Mouse (Mus musculus): ENCODE measurements around the gene Stard10. TPM values are rescaled to one million over a fixed set of nuclear protein-coding genes. Genes with fewer than 3 reads are reported as not detected.

The Stard10 gene
- polyA plus RNA-seq, 1 experiment from 2014 or later: 361 TPM

GRCm38 (mm10) chr7:101292696-101293095 is 24.2 kb upstream of the Stard10 start:
- no peak overlapping the region for H3K9ac ChIP-seq (replicated peaks)
- no peaks in the 10 kb centered on the region for H3K4me1 ChIP-seq (ENCODE audit: insufficient read depth)
- 86% methylated on average over 1 of the region's 1 CpGs for WGBS (ENCODE audit: insufficient replicate concordance)
- H3K27ac ChIP-seq (ENCODE audit: low read depth): no peak overlapping the region
- no peak overlapping the region for H3K4me3 ChIP-seq (ENCODE audit: low read depth, low read length)
- no peak overlapping the region for H3K4me2 ChIP-seq (ENCODE audit: low read depth, low read length)
- H3K9me3 ChIP-seq (ENCODE audit: low read length): no peaks in the 10 kb centered on the region
- ATAC-seq (no peak), DNase-seq (no peak)
- TF ChIP-seq EP300 (IDR thresholded peaks at IDR 0.05; ENCODE audit: low read depth): no peak
- no peak for TF ChIP-seq CTCF (IDR thresholded peaks at IDR 0.05; ENCODE audit: low read depth)
- no peaks in the 10 kb centered on the region for H3K27me3 ChIP-seq (ENCODE audit: insufficient read depth, low read length)
- peaks cover 42% of the 10 kb centered on the region for H3K36me3 ChIP-seq (replicated peaks; ENCODE audit: insufficient read depth, low read length)

GRCm38 (mm10) chr7:101293138-101293537 is 23.7 kb upstream of the Stard10 start:
- peaks cover 40% of the 10 kb centered on the region for H3K36me3 ChIP-seq (replicated peaks; ENCODE audit: insufficient read depth, low read length)
- H3K27me3 ChIP-seq (ENCODE audit: insufficient read depth, low read length): no peaks in the 10 kb centered on the region
- TF ChIP-seq CTCF (IDR thresholded peaks at IDR 0.05; ENCODE audit: low read depth): no peak
- no peak for TF ChIP-seq EP300 (IDR thresholded peaks at IDR 0.05; ENCODE audit: low read depth)
- DNase-seq (no peak), ATAC-seq (no peak)
- no peak overlapping the region for H3K27ac ChIP-seq (ENCODE audit: low read depth)
- no peaks in the 10 kb centered on the region for H3K9me3 ChIP-seq (ENCODE audit: low read length)
- no peak overlapping the region for H3K4me2 ChIP-seq (ENCODE audit: low read depth, low read length)
- no peak overlapping the region for H3K4me3 ChIP-seq (ENCODE audit: low read depth, low read length)
- H3K4me1 ChIP-seq (ENCODE audit: insufficient read depth): no peaks in the 10 kb centered on the region
- 58% methylated on average over 4 of the region's 4 CpGs for WGBS (ENCODE audit: insufficient replicate concordance)
- no peak overlapping the region for H3K9ac ChIP-seq (replicated peaks)

GRCm38 (mm10) chr7:101293611-101294010 is 23.3 kb upstream of the Stard10 start:
- H3K4me3 ChIP-seq (ENCODE audit: low read depth, low read length): no peak overlapping the region
- no peak overlapping the region for H3K4me2 ChIP-seq (ENCODE audit: low read depth, low read length)
- H3K27me3 ChIP-seq (ENCODE audit: insufficient read depth, low read length): no peaks in the 10 kb centered on the region
- TF ChIP-seq CTCF (IDR thresholded peaks at IDR 0.05; ENCODE audit: low read depth): no peak
- no peak for TF ChIP-seq EP300 (IDR thresholded peaks at IDR 0.05; ENCODE audit: low read depth)
- H3K9ac ChIP-seq (replicated peaks): no peak overlapping the region
- H3K27ac ChIP-seq (ENCODE audit: low read depth): no peak overlapping the region
- peaks cover 40% of the 10 kb centered on the region for H3K36me3 ChIP-seq (replicated peaks; ENCODE audit: insufficient read depth, low read length)
- no peak for ATAC-seq
- H3K4me1 ChIP-seq (ENCODE audit: insufficient read depth): no peaks in the 10 kb centered on the region
- no peaks in the 10 kb centered on the region for H3K9me3 ChIP-seq (ENCODE audit: low read length)
- WGBS (ENCODE audit: insufficient replicate concordance): 60% methylated on average over 4 of the region's 4 CpGs
- DNase-seq: no peak

GRCm38 (mm10) chr7:101295438-101295837 is 21.4 kb upstream of the Stard10 start:
- peaks cover 10% of the 10 kb centered on the region for H3K4me1 ChIP-seq (ENCODE audit: insufficient read depth)
- H3K27ac ChIP-seq (ENCODE audit: low read depth): no peak overlapping the region
- WGBS (ENCODE audit: insufficient replicate concordance): 74% methylated on average over 1 of the region's 1 CpGs
- no peak for DNase-seq
- no peak for ATAC-seq
- TF ChIP-seq CTCF (IDR thresholded peaks at IDR 0.05; ENCODE audit: low read depth) (no peak), EP300 (IDR thresholded peaks at IDR 0.05; ENCODE audit: low read depth) (no peak)
- H3K9me3 ChIP-seq (ENCODE audit: low read length): no peaks in the 10 kb centered on the region
- H3K27me3 ChIP-seq (ENCODE audit: insufficient read depth, low read length): no peaks in the 10 kb centered on the region
- peaks cover 29% of the 10 kb centered on the region for H3K36me3 ChIP-seq (replicated peaks; ENCODE audit: insufficient read depth, low read length)
- H3K4me2 ChIP-seq (ENCODE audit: low read depth, low read length): no peak overlapping the region
- H3K4me3 ChIP-seq (ENCODE audit: low read depth, low read length): no peak overlapping the region
- H3K9ac ChIP-seq (replicated peaks): no peak overlapping the region

DNA sequence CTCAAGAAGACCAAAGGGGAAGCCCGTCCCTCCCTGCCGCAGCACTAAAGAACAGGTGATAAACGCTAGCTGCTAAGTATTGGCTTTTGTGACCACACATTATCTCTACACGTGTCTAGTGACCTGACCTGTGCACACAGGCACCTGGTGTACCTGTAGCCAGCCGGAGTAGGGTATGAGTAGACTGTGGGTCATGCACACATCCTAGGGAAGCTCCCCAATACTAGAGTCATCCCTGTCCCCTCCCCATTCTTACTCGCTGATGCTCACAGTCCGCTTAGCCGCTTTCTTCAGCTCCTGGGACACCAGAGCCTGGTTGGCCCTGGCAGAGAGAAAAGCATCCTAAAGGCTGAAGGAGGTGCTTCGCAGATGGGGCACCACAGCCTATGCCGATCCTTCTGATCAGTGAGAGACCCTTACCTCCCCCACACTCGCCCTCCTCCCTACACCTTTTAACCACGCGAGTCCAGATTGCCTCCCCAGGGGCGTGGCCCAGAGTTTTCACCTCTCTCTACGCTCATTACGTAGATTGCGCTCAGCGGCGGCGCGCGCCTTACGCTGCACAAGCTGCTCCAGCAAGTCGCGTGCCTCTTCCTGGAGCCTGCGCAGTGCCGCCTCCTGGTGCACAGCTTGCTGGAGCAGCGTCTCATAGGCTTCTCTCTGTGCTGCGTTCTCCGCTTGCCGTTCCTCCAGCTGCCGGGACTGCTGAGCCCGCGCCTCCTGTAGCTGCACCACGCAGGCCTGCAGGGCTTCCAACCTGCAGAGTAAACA is 20.4 kb upstream of the Stard10 start:
- peak overlapping the region; percentile 46 for H3K4me2 ChIP-seq (ENCODE audit: low read depth, low read length)
- H3K9ac ChIP-seq (replicated peaks): no peak overlapping the region
- H3K4me1 ChIP-seq (ENCODE audit: insufficient read depth): peaks cover 18% of the 10 kb centered on the region
- no peak overlapping the region for H3K4me3 ChIP-seq (ENCODE audit: low read depth, low read length)
- TF ChIP-seq CTCF (IDR thresholded peaks at IDR 0.05; ENCODE audit: low read depth) (peak; percentile 45), EP300 (IDR thresholded peaks at IDR 0.05; ENCODE audit: low read depth) (no peak)
- ATAC-seq: peak; percentile 35; the same call in 1 of the 2 replicates
- peaks cover 21% of the 10 kb centered on the region for H3K36me3 ChIP-seq (replicated peaks; ENCODE audit: insufficient read depth, low read length)
- H3K27me3 ChIP-seq (ENCODE audit: insufficient read depth, low read length): no peaks in the 10 kb centered on the region
- H3K9me3 ChIP-seq (ENCODE audit: low read length): no peaks in the 10 kb centered on the region
- H3K27ac ChIP-seq (ENCODE audit: low read depth): no peak overlapping the region
- DNase-seq: peak; percentile 66
- 30% methylated on average over 35 of the region's 35 CpGs for WGBS (ENCODE audit: insufficient replicate concordance)

- Histone ChIP-seq H3K4me1 (ENCODE audit: insufficient read depth) (peaks cover 18% of the 10 kb centered on the region), H3K9me3 (ENCODE audit: low read length) (no peaks in the 10 kb centered on the region), H3K4me2 (ENCODE audit: low read depth, low read length) (peak overlapping the region; percentile 46), H3K9ac (replicated peaks) (no peak overlapping the region), H3K36me3 (replicated peaks; ENCODE audit: insufficient read depth, low read length) (peaks cover 20% of the 10 kb centered on the region), H3K27ac (ENCODE audit: low read depth) (no peak overlapping the region), H3K27me3 (ENCODE audit: insufficient read depth, low read length) (no peaks in the 10 kb centered on the region), H3K4me3 (ENCODE audit: low read depth, low read length) (no peak overlapping the region)
- ATAC-seq (no peak), DNase-seq (no peak)
- WGBS (ENCODE audit: insufficient replicate concordance): 48% methylated on average over 8 of the region's 8 CpGs
- TF ChIP-seq EP300 (IDR thresholded peaks at IDR 0.05; ENCODE audit: low read depth) (no peak), CTCF (IDR thresholded peaks at IDR 0.05; ENCODE audit: low read depth) (no peak)
These were observed 19.9 kb upstream of the Stard10 start for GRCm38 (mm10) chr7:101297023-101297405.

Measured in liver, postnatal 0 days (tissue).